Mouse (Mus musculus): ENCODE results near the gene Gm13694. TPM values are rescaled to one million over a fixed set of nuclear protein-coding genes. Genes with fewer than 3 reads are reported as not detected.

Gene Gm13694
- total and polyA plus RNA-seq, 2 experiments: not detected

GRCm38 (mm10) chr2:84022905-84023304 lies 44.2 kb downstream of the Gm13694 start:
- DNase-seq (ENCODE audit: extremely low read depth, low read depth, low spot score): peak; percentile 6
- no peak overlapping the region for H3K9ac ChIP-seq (ENCODE audit: low read depth, low read length)
- H3K27me3 ChIP-seq (ENCODE audit: control insufficient read depth, insufficient read depth, low read length): no peaks in the 10 kb centered on the region
- no peaks in the 10 kb centered on the region for H3K4me1 ChIP-seq (ENCODE audit: control insufficient read depth, insufficient read depth, low read length)
- no peaks in the 10 kb centered on the region for H3K79me2 ChIP-seq (ENCODE audit: control insufficient read depth, insufficient read depth, low read length)
- 86% methylated on average over 2 of the region's 2 CpGs for WGBS
- H3K36me3 ChIP-seq (ENCODE audit: control insufficient read depth, insufficient read depth, low read length): no peaks in the 10 kb centered on the region
- no peak overlapping the region for H3K27ac ChIP-seq (replicated peaks; ENCODE audit: insufficient read depth, low read depth, low read length)
- H3K4me3 ChIP-seq (ENCODE audit: insufficient read depth, low read depth, low read length): no peak overlapping the region
- TF ChIP-seq CTCF (IDR thresholded peaks at IDR 0.05; ENCODE audit: low read depth, low read length) (no peak), POLR2A (IDR thresholded peaks at IDR 0.05; ENCODE audit: extremely low read depth, insufficient read depth, low read length) (no peak)

GRCm38 (mm10) chr2:84023319-84023718 lies 44.6 kb downstream of the Gm13694 start:
- Histone ChIP-seq H3K9ac (ENCODE audit: low read depth, low read length) (no peak overlapping the region), H3K4me1 (ENCODE audit: control insufficient read depth, insufficient read depth, low read length) (no peaks in the 10 kb centered on the region), H3K27me3 (ENCODE audit: control insufficient read depth, insufficient read depth, low read length) (no peaks in the 10 kb centered on the region), H3K27ac (replicated peaks; ENCODE audit: insufficient read depth, low read depth, low read length) (no peak overlapping the region), H3K79me2 (ENCODE audit: control insufficient read depth, insufficient read depth, low read length) (no peaks in the 10 kb centered on the region), H3K4me3 (ENCODE audit: insufficient read depth, low read depth, low read length) (no peak overlapping the region), H3K36me3 (ENCODE audit: control insufficient read depth, insufficient read depth, low read length) (no peaks in the 10 kb centered on the region)
- 95% methylated on average over 2 of the region's 2 CpGs for WGBS
- DNase-seq (ENCODE audit: extremely low read depth, low read depth, low spot score): no peak
- TF ChIP-seq CTCF (IDR thresholded peaks at IDR 0.05; ENCODE audit: low read depth, low read length): no peak
- no peak for TF ChIP-seq POLR2A (IDR thresholded peaks at IDR 0.05; ENCODE audit: extremely low read depth, insufficient read depth, low read length)

GRCm38 (mm10) chr2:84025217-84025616 lies 46.5 kb downstream of the Gm13694 start:
- no peaks in the 10 kb centered on the region for H3K79me2 ChIP-seq (ENCODE audit: control insufficient read depth, insufficient read depth, low read length)
- no peaks in the 10 kb centered on the region for H3K4me1 ChIP-seq (ENCODE audit: control insufficient read depth, insufficient read depth, low read length)
- H3K27me3 ChIP-seq (ENCODE audit: control insufficient read depth, insufficient read depth, low read length): no peaks in the 10 kb centered on the region
- no peak for TF ChIP-seq POLR2A (IDR thresholded peaks at IDR 0.05; ENCODE audit: extremely low read depth, insufficient read depth, low read length)
- TF ChIP-seq CTCF (IDR thresholded peaks at IDR 0.05; ENCODE audit: low read depth, low read length): no peak
- H3K9ac ChIP-seq (ENCODE audit: low read depth, low read length): no peak overlapping the region
- no peaks in the 10 kb centered on the region for H3K36me3 ChIP-seq (ENCODE audit: control insufficient read depth, insufficient read depth, low read length)
- 72% methylated on average over 4 of the region's 4 CpGs for WGBS
- no peak overlapping the region for H3K27ac ChIP-seq (replicated peaks; ENCODE audit: insufficient read depth, low read depth, low read length)
- H3K4me3 ChIP-seq (ENCODE audit: insufficient read depth, low read depth, low read length): no peak overlapping the region
- no peak for DNase-seq (ENCODE audit: extremely low read depth, low read depth, low spot score)

Other genes starting within 250 kb of the Gm13694 start
- 0.94 and 1.1 TPM in 2 replicates for gene Fam171b, start 166.3 kb upstream of the Gm13694 start, total RNA-seq (2014; rRNA removed)
- gene Fam171b, start 166.3 kb upstream of the Gm13694 start, polyA plus RNA-seq (2012; rRNA removed): 0.24 and 0.25 TPM in 2 replicates
- not detected in 2 replicates for gene Zswim2, start 37.7 kb upstream of the Gm13694 start, total RNA-seq (2014; rRNA removed)
- not detected in 2 replicates for gene Zswim2, start 37.7 kb upstream of the Gm13694 start, polyA plus RNA-seq (2012; rRNA removed)
- not detected in 2 replicates for gene Gm13698, start 23.2 kb upstream of the Gm13694 start, total RNA-seq (2014; rRNA removed)
- gene Gm13698, start 23.2 kb upstream of the Gm13694 start, polyA plus RNA-seq (2012; rRNA removed): not detected in 2 replicates
- gene Gm13693, start 17.4 kb upstream of the Gm13694 start, total RNA-seq (2014; rRNA removed): not detected in 2 replicates
- gene Gm13693, start 17.4 kb upstream of the Gm13694 start, polyA plus RNA-seq (2012; rRNA removed): not detected in 2 replicates
- gene Gm13695, start 11.6 kb upstream of the Gm13694 start, total RNA-seq (2014; rRNA removed): not detected in 2 replicates
- not detected in 2 replicates for gene Gm13695, start 11.6 kb upstream of the Gm13694 start, polyA plus RNA-seq (2012; rRNA removed)
- not detected in 2 replicates for gene Gm13696, start 5.8 kb upstream of the Gm13694 start, total RNA-seq (2014; rRNA removed)
- gene Gm13696, start 5.8 kb upstream of the Gm13694 start, polyA plus RNA-seq (2012; rRNA removed): not detected in 2 replicates
- gene Gm13697, start 5.8 kb downstream of the Gm13694 start, total RNA-seq (2014; rRNA removed): not detected in 2 replicates
- not detected in 2 replicates for gene Gm13697, start 5.8 kb downstream of the Gm13694 start, polyA plus RNA-seq (2012; rRNA removed)
- gene Gm13691, start 11.6 kb downstream of the Gm13694 start, total RNA-seq (2014; rRNA removed): not detected in 2 replicates
- not detected in 2 replicates for gene Gm13691, start 11.6 kb downstream of the Gm13694 start, polyA plus RNA-seq (2012; rRNA removed)

Measured in liver, adult 2 months (tissue).